8 mouse cellular contexts compared by ENCODE assay signal in genomic region chr15:6909669-6910068, GRCm38 (mm10). TPM values are rescaled to one million over a fixed set of nuclear protein-coding genes. Genes with fewer than 3 reads are reported as not detected.
DNase-seq lines count a peak whose midpoint lies in the region; ATAC-seq and TF ChIP-seq lines count a peak whose summit lies in the region.

No protein-coding gene starts in this region.

- no peaks in the 10 kb centered on the region for H3K4me1 ChIP-seq in forebrain, embryonic 14.5 days (ENCODE audit: control insufficient read depth, insufficient read depth, low read length)
- 0 out of 2 replicates have a peak, but pooled peaks cover 2% of the 10 kb centered on the region for H3K4me1 ChIP-seq in liver, embryonic 15.5 days (replicated peaks)
- H3K4me1 ChIP-seq in neural tube, embryonic 12.5 days = no peaks in the 10 kb centered on the region
- H3K4me1 ChIP-seq in stomach, postnatal 0 days (replicated peaks; ENCODE audit: control insufficient read depth, insufficient read depth) = 0 out of 2 replicates have a peak, but pooled peaks cover 3% of the 10 kb centered on the region

- no peak overlapping the region for H3K4me3 ChIP-seq in forebrain, embryonic 14.5 days (ENCODE audit: low read depth, low read length)
- no peak overlapping the region for H3K4me3 ChIP-seq in liver, embryonic 15.5 days (replicated peaks)
- no peak overlapping the region for H3K4me3 ChIP-seq in neural tube, embryonic 12.5 days
- no peak overlapping the region for H3K4me3 ChIP-seq in stomach, postnatal 0 days (ENCODE audit: low read depth, low read length)

- no peaks in the 10 kb centered on the region for H3K27me3 ChIP-seq in forebrain, embryonic 14.5 days (replicated peaks; ENCODE audit: control insufficient read depth, insufficient read depth, low read length)
- H3K27me3 ChIP-seq in liver, embryonic 15.5 days = peaks cover 23% of the 10 kb centered on the region
- no peaks in the 10 kb centered on the region for H3K27me3 ChIP-seq in neural tube, embryonic 12.5 days (replicated peaks)
- H3K27me3 ChIP-seq in stomach, postnatal 0 days (ENCODE audit: control insufficient read depth, insufficient read depth, low read length) = no peaks in the 10 kb centered on the region

- peak; percentile 38 for TF ChIP-seq EP300 in stomach, postnatal 0 days (optimal IDR thresholded peaks at IDR 0.05)

- peak; percentile 99 for TF ChIP-seq CTCF in stomach, postnatal 0 days (IDR thresholded peaks at IDR 0.05; ENCODE audit: low read depth)

- peak overlapping the region; percentile 21; the same call in 1 of the 2 replicates for H3K9ac ChIP-seq in forebrain, embryonic 14.5 days (ENCODE audit: low read length)
- no peak overlapping the region for H3K9ac ChIP-seq in liver, embryonic 15.5 days
- H3K9ac ChIP-seq in neural tube, embryonic 12.5 days = no peak overlapping the region
- no peak overlapping the region for H3K9ac ChIP-seq in stomach, postnatal 0 days (ENCODE audit: low read length)

- H3K27ac ChIP-seq in forebrain, embryonic 14.5 days (ENCODE audit: low read depth, low read length) = no peak overlapping the region
- H3K27ac ChIP-seq in liver, embryonic 15.5 days (replicated peaks) = no peak overlapping the region
- no peak overlapping the region for H3K27ac ChIP-seq in neural tube, embryonic 12.5 days
- no peak overlapping the region for H3K27ac ChIP-seq in stomach, postnatal 0 days (replicated peaks)

- no peaks in the 10 kb centered on the region for H3K9me3 ChIP-seq in forebrain, embryonic 14.5 days (replicated peaks; ENCODE audit: control insufficient read depth, low read length)
- no peaks in the 10 kb centered on the region for H3K9me3 ChIP-seq in liver, embryonic 15.5 days (replicated peaks)
- no peaks in the 10 kb centered on the region for H3K9me3 ChIP-seq in neural tube, embryonic 12.5 days
- no peaks in the 10 kb centered on the region for H3K9me3 ChIP-seq in stomach, postnatal 0 days (ENCODE audit: control insufficient read depth, low read length)

- H3K4me2 ChIP-seq in forebrain, embryonic 14.5 days (ENCODE audit: low read length) = peak overlapping the region; percentile 20; the same call in 1 of the 2 replicates
- H3K4me2 ChIP-seq in liver, embryonic 15.5 days = no peak overlapping the region
- H3K4me2 ChIP-seq in neural tube, embryonic 12.5 days (replicated peaks) = no peak overlapping the region
- H3K4me2 ChIP-seq in stomach, postnatal 0 days (replicated peaks; ENCODE audit: low read depth) = peak overlapping the region; percentile 25; the same call in 1 of the 2 replicates

- H3K36me3 ChIP-seq in forebrain, embryonic 14.5 days (ENCODE audit: control insufficient read depth, insufficient read depth, low read length) = no peaks in the 10 kb centered on the region
- H3K36me3 ChIP-seq in liver, embryonic 15.5 days (replicated peaks) = no peaks in the 10 kb centered on the region
- no peaks in the 10 kb centered on the region for H3K36me3 ChIP-seq in neural tube, embryonic 12.5 days
- H3K36me3 ChIP-seq in stomach, postnatal 0 days (ENCODE audit: control insufficient read depth, insufficient read depth, low read length) = no peaks in the 10 kb centered on the region

- 4% methylated on average over 11 of the region's 11 CpGs for WGBS in forebrain, embryonic 14.5 days
- WGBS in liver, embryonic 15.5 days (ENCODE audit: insufficient replicate concordance) = 2% methylated on average over 11 of the region's 11 CpGs
- 5% methylated on average over 11 of the region's 11 CpGs for WGBS in neural tube, embryonic 12.5 days
- WGBS in stomach, postnatal 0 days = 1% methylated on average over 11 of the region's 11 CpGs

- ATAC-seq in CD4-positive, CD25-positive, alpha-beta regulatory T cell, adult 4 months = peak; percentile 53
- peak; percentile 98 for ATAC-seq in forebrain, embryonic 14.5 days
- ATAC-seq in liver, embryonic 15.5 days (ENCODE audit: insufficient read depth) = peak; percentile 57; the same call in 1 of the 2 replicates
- peak; percentile 90 for ATAC-seq in neural tube, embryonic 12.5 days (ENCODE audit: low FRiP score, low read depth)
- ATAC-seq in stomach, postnatal 0 days (ENCODE audit: low FRiP score, low TSS enrichment) = peak; percentile 94

- peak; percentile 50 for DNase-seq in c-Kit-positive CD71-positive TER-119-negative erythroid progenitor cells, embryonic 14.5 days (ENCODE audit: low read depth)
- peak; percentile 90 for DNase-seq in forebrain, embryonic 14.5 days (ENCODE audit: low spot score)
- DNase-seq in heart, postnatal 10 days = peak; percentile 93 to 96
- peak; percentile 96 for DNase-seq in kidney, postnatal 4 days
- peak; percentile 92 for DNase-seq in stomach, postnatal 0 days (ENCODE audit: low spot score)

- intact Hi-C loops in heart, postnatal 10 days (cut with DNase I) = loop anchor here (1.0 to 2.0 kb wide), 3 partner anchors 225 to 535 kb away; no protein-coding TSS in a partner anchor

RNA-seq across cellular contexts. Expression of gene Osmr, which starts 34.9 kb away (rescaled TPM):
- not detected for polyA plus RNA-seq in CD4-positive, CD25-positive, alpha-beta regulatory T cell, adult 4 months (2017; shearing (Covaris generic))
- 1.5 and 2.0 TPM in 2 replicates for polyA plus RNA-seq in forebrain, embryonic 14.5 days (2014; fragmentation: Nextera tagmentation; extraction: Ambion mirVana)
- total RNA-seq in heart, postnatal 10 days (2021) = 10 to 100 TPM; 10.0 to 10.1 TPM
- 0.25 and 0.33 TPM in 2 replicates for polyA plus RNA-seq in liver, embryonic 15.5 days (2015; fragmentation: Nextera tagmentation; extraction: Ambion mirVana)
- 0.54 and 0.66 TPM in 2 replicates for polyA plus RNA-seq in neural tube, embryonic 12.5 days (2016; fragmentation: Nextera tagmentation; extraction: Ambion mirVana)
- 1.7 and 2.5 TPM in 2 replicates for polyA plus RNA-seq in stomach, postnatal 0 days (2015; fragmentation: Nextera tagmentation; extraction: Ambion mirVana)

Comparison
In these comparisons a context has a peak if more than half of its experiments do, and no peak if none do; other contexts are left out.
1. H3K4me2 ChIP-seq: peak in forebrain, embryonic 14.5 days (single experiment) and stomach, postnatal 0 days (single experiment); none in liver, embryonic 15.5 days (single experiment) and neural tube, embryonic 12.5 days (single experiment).
2. Peak in every context shown above with its lines, with median percentiles within 50 percentile points of each other: ATAC-seq and DNase-seq.